Mouse (Mus musculus) heart, postnatal 36 days (tissue): Measurements from ENCODE around the gene Rcan2. TPM values are rescaled to one million over a fixed set of nuclear protein-coding genes. Genes with fewer than 3 reads are reported as not detected.

Source experiments
- DNase-seq, 2 experiments: peaks; one replicate each; pipeline ENCODE4 v3.0.0; 2021 to 2022
- intact Hi-C: fragments of 180-260 bp; cut with DNase I; formaldehyde crosslinking; loops from one replicate; pipeline ENCODE4 v1.15.1; 2025
- total RNA-seq, 2 experiments: library from RNA; stranded (reverse); gene quantifications; 2 replicates each; pipeline ENCODE4 v1.2.3; 2021

The Rcan2 gene
- total RNA-seq, 2 experiments from 2014 or later: 355 to 411 TPM

GRCm38 (mm10) chr17:44004401-44004800 lies 203.2 kb downstream of the Rcan2 start:
- DNase-seq: no peak
- intact Hi-C loops: no loop called here

- intact Hi-C loops: no loop called here
Measured at GRCm38 (mm10) chr17:44007411-44007810, 206.3 kb downstream of the Rcan2 start.

GRCm38 (mm10) chr17:44011917-44012316 lies 210.8 kb downstream of the Rcan2 start:
- no peak for DNase-seq
- intact Hi-C loops: no loop called here

More at GRCm38 (mm10) chr17:44007411-44007810, 206.3 kb downstream of the Rcan2 start:
- no peak for DNase-seq

GRCm38 (mm10) chr17:44013756-44014510 lies 212.8 kb downstream of the Rcan2 start:
- no peak for DNase-seq
- intact Hi-C loops: no loop called here

- intact Hi-C loops: no loop called here
- DNase-seq: no peak
Measured at GRCm38 (mm10) chr17:44016314-44016713, 215.2 kb downstream of the Rcan2 start.

GRCm38 (mm10) chr17:44020707-44021220 lies 219.6 kb downstream of the Rcan2 start:
- intact Hi-C loops: no loop called here
- peak in 1 of 2 experiments; percentile 22 for DNase-seq

- intact Hi-C loops: no loop called here
Measured at GRCm38 (mm10) chr17:44023842-44024241, 222.7 kb downstream of the Rcan2 start.

GRCm38 (mm10) chr17:44025011-44025410 lies 223.9 kb downstream of the Rcan2 start:
- intact Hi-C loops: no loop called here
- DNase-seq: no peak

More at GRCm38 (mm10) chr17:44023842-44024241, 222.7 kb downstream of the Rcan2 start:
- no peak for DNase-seq

GRCm38 (mm10) chr17:44025935-44026334 lies 224.8 kb downstream of the Rcan2 start:
- intact Hi-C loops: loop anchor here (2.0 kb wide), 1 partner anchor 71 kb away; no protein-coding TSS in a partner anchor
- DNase-seq: no peak

GRCm38 (mm10) chr17:44026378-44026777 lies 225.2 kb downstream of the Rcan2 start:
- intact Hi-C loops: loop anchor here (2.0 kb wide), 1 partner anchor 72 kb away; no protein-coding TSS in a partner anchor
- peak in 1 of 2 experiments; percentile 17 for DNase-seq

GRCm38 (mm10) chr17:44026786-44027185 lies 225.6 kb downstream of the Rcan2 start:
- intact Hi-C loops: loop anchor here (2.0 kb wide), 1 partner anchor 72 kb away; no protein-coding TSS in a partner anchor
- DNase-seq: no peak

GRCm38 (mm10) chr17:44027311-44027710 lies 226.2 kb downstream of the Rcan2 start:
- DNase-seq: no peak
- intact Hi-C loops: loop anchor here (2.0 kb wide), 1 partner anchor 73 kb away; no protein-coding TSS in a partner anchor

- intact Hi-C loops: no loop called here
- no peak for DNase-seq
Measured at GRCm38 (mm10) chr17:44029616-44030015, 228.5 kb downstream of the Rcan2 start.

GRCm38 (mm10) chr17:44030776-44031587 lies 229.8 kb downstream of the Rcan2 start:
- intact Hi-C loops: no loop called here
- no peak for DNase-seq

GRCm38 (mm10) chr17:44035005-44035404 lies 233.9 kb downstream of the Rcan2 start:
- intact Hi-C loops: loop anchor here (5.0 kb wide), 2 partner anchors 233 to 333 kb away; partner anchors contain the start of gene Rcan2
- no peak for DNase-seq

- intact Hi-C loops: loop anchor here (1.0 to 5.0 kb wide), 3 partner anchors 155 to 336 kb away; partner anchors contain the start of gene Rcan2
- peak; percentile 24 to 40 for DNase-seq
Measured at GRCm38 (mm10) chr17:44038656-44039055, 237.5 kb downstream of the Rcan2 start.

- no peak for DNase-seq
- intact Hi-C loops: no loop called here
Measured at GRCm38 (mm10) chr17:44040449-44040848, 239.3 kb downstream of the Rcan2 start.

GRCm38 (mm10) chr17:44042301-44042700 lies 241.2 kb downstream of the Rcan2 start:
- intact Hi-C loops: no loop called here
- no peak for DNase-seq

GRCm38 (mm10) chr17:44042861-44043260 lies 241.7 kb downstream of the Rcan2 start:
- intact Hi-C loops: no loop called here
- DNase-seq: no peak

- DNase-seq: no peak
- intact Hi-C loops: no loop called here
Measured at GRCm38 (mm10) chr17:44053427-44053826, 252.3 kb downstream of the Rcan2 start.

GRCm38 (mm10) chr17:44057123-44057522 lies 256.0 kb downstream of the Rcan2 start:
- intact Hi-C loops: no loop called here
- DNase-seq: no peak
